Comparison of ENCODE assay signal across 18 mouse cellular contexts in genomic region chr7:25981167-25981566, GRCm38 (mm10).
"Had no signal": no experiment of that assay in that cellular context is flagged by ENCODE, and none has a peak within 500 bp of the region (broad histone marks: within the 10 kb centered on the region; RNA-seq: fewer than 3 reads in every experiment).

No protein-coding gene starts in this region.

- H3K27ac ChIP-seq: midbrain, embryonic 10.5 days; midbrain, embryonic 12.5 days; neural tube, embryonic 13.5 days; neural tube, embryonic 15.5 days had no signal

- H3K4me3 ChIP-seq: midbrain, embryonic 10.5 days; midbrain, embryonic 12.5 days; myocyte; neural tube, embryonic 13.5 days; neural tube, embryonic 15.5 days had no signal

- H3K9ac ChIP-seq: lung, embryonic 14.5 days; midbrain, embryonic 12.5 days; neural tube, embryonic 13.5 days; neural tube, embryonic 15.5 days had no signal

- ATAC-seq: midbrain, embryonic 16.5 days had no signal

- H3K4me2 ChIP-seq: lung, embryonic 14.5 days; midbrain, embryonic 12.5 days; neural tube, embryonic 13.5 days; neural tube, embryonic 15.5 days had no signal

- DNase-seq: lung, embryonic 14.5 days; lung, postnatal 10 days; lung, postnatal 4 days; midbrain, embryonic 14.5 days; retina, postnatal 1 day; right cerebral cortex, adult 18-20 months; right cerebral cortex, postnatal 25 days; right cerebral cortex, postnatal 4 days; spleen, adult 18-20 months; thymus, adult 18-20 months; thymus, postnatal 14 days; thymus, postnatal 36 days had no signal

- H3K36me3 ChIP-seq: midbrain, embryonic 10.5 days; midbrain, embryonic 12.5 days; neural tube, embryonic 13.5 days; neural tube, embryonic 15.5 days had no signal

- H3K27me3 ChIP-seq: midbrain, embryonic 12.5 days; neural tube, embryonic 13.5 days; neural tube, embryonic 15.5 days had no signal

- H3K4me1 ChIP-seq: midbrain, embryonic 10.5 days; midbrain, embryonic 12.5 days; neural tube, embryonic 13.5 days; neural tube, embryonic 15.5 days had no signal
